Mouse (Mus musculus) heart, embryonic 10.5 days (tissue): Measurements from ENCODE around the gene Wdr44. TPM values are rescaled to one million over a fixed set of nuclear protein-coding genes. Genes with fewer than 3 reads are reported as not detected.
A peak's percentile ranks its signal among the peaks of the same experiment; 100 is the strongest.
"Not testable (repeated sequence)": the region's sequence is repeated elsewhere in the genome, so short reads cannot be mapped to it uniquely, and the experiment has no call there.

Experiments
- DNase-seq: peaks from one replicate; pipeline ENCODE4 v3.0.0-alpha.2; 2017; ENCODE audit warnings: low spot score
- H3K27ac ChIP-seq: fragments of 300-500 bp; sonication (generic); 2 replicates; pipeline ENCODE4 v1.5.1; 2016; ENCODE audit warnings: mild to moderate bottlenecking
- H3K27me3 ChIP-seq: fragments of 300-500 bp; sonication (generic); 2 replicates; pipeline ENCODE4 v1.6.1; 2016; ENCODE audit warnings: mild to moderate bottlenecking; ENCODE audit not compliant: poor library complexity, insufficient read depth, severe bottlenecking
- H3K36me3 ChIP-seq: fragments of 300-500 bp; sonication (generic); 2 replicates; pipeline ENCODE4 v1.6.1; 2016; ENCODE audit warnings: mild to moderate bottlenecking, moderate library complexity
- H3K4me1 ChIP-seq: fragments of 300-500 bp; sonication (generic); 2 replicates; pipeline ENCODE4 v1.6.1; 2016; ENCODE audit warnings: mild to moderate bottlenecking
- H3K4me3 ChIP-seq: fragments of 300-500 bp; sonication (generic); 2 replicates; pipeline ENCODE4 v1.5.1; 2016; ENCODE audit warnings: mild to moderate bottlenecking, moderate library complexity
- H3K9me3 ChIP-seq: fragments of 300-500 bp; sonication (generic); 2 replicates; pipeline ENCODE4 v1.6.1; 2016; ENCODE audit warnings: mild to moderate bottlenecking, moderate library complexity
- WGBS: fragments of 180-500 bp; shearing (Covaris S2); methylation state at CpG from one replicate; pipeline ENCODE4 v1.1.7; 2016; 5-methylcytosine and 5-hydroxymethylcytosine counted together
- polyA plus RNA-seq: library from polyadenylated mRNA; unstranded; fragments of >200 nt; fragmentation: Nextera tagmentation; extraction: Ambion mirVana; gene quantifications from 2 replicates; pipeline ENCODE4 v1.2.1, GENCODE M21; 2016

Gene Wdr44
- polyA plus RNA-seq, 1 experiment from 2014 or later, result 5.7 TPM

- H3K9me3 ChIP-seq, result no peaks in the 10 kb centered on the region
- WGBS, result 39% methylated on average over 1 of the region's 1 CpGs
- no peaks in the 10 kb centered on the region for H3K36me3 ChIP-seq
- H3K27ac ChIP-seq, result no peak overlapping the region
- H3K27me3 ChIP-seq, result no peaks in the 10 kb centered on the region
- no peak overlapping the region for H3K4me3 ChIP-seq
- no peaks in the 10 kb centered on the region for H3K4me1 ChIP-seq
- no peak for DNase-seq
Measured at GRCm38 (mm10) chrX:23717247-23717646, 24.4 kb downstream of the Wdr44 start.

GRCm38 (mm10) chrX:23727463-23727862 lies 34.6 kb downstream of the Wdr44 start:
- no peak for DNase-seq

GRCm38 (mm10) chrX:23754671-23755070 lies 61.8 kb downstream of the Wdr44 start:
- Histone ChIP-seq H3K4me3 (no peak overlapping the region), H3K4me1 (no peaks in the 10 kb centered on the region), H3K36me3 (no peaks in the 10 kb centered on the region), H3K9me3 (no peaks in the 10 kb centered on the region), H3K27me3 (no peaks in the 10 kb centered on the region), H3K27ac (no peak overlapping the region)
- DNase-seq, result no peak
- 62% methylated on average over 1 of the region's 1 CpGs for WGBS

More at GRCm38 (mm10) chrX:23727463-23727862, 34.6 kb downstream of the Wdr44 start:
- no peaks in the 10 kb centered on the region for H3K27me3 ChIP-seq
- H3K4me3 ChIP-seq, result no peak overlapping the region
- no peaks in the 10 kb centered on the region for H3K36me3 ChIP-seq
- no peaks in the 10 kb centered on the region for H3K4me1 ChIP-seq
- H3K27ac ChIP-seq, result no peak overlapping the region
- H3K9me3 ChIP-seq, result no peaks in the 10 kb centered on the region
- WGBS, result 59% methylated on average over 1 of the region's 1 CpGs

- H3K36me3 ChIP-seq, result no peaks in the 10 kb centered on the region
- no peaks in the 10 kb centered on the region for H3K9me3 ChIP-seq
- 66% methylated on average over 1 of the region's 1 CpGs for WGBS
- H3K4me1 ChIP-seq, result no peaks in the 10 kb centered on the region
- H3K27me3 ChIP-seq, result no peaks in the 10 kb centered on the region
- no peak overlapping the region for H3K27ac ChIP-seq
- DNase-seq, result no peak
- H3K4me3 ChIP-seq, result no peak overlapping the region
Measured at GRCm38 (mm10) chrX:23767849-23768248, 75.0 kb downstream of the Wdr44 start.

GRCm38 (mm10) chrX:23807125-23807524 lies 114.3 kb downstream of the Wdr44 start:
- no peak for DNase-seq
- Histone ChIP-seq H3K4me3 (no peak overlapping the region), H3K27me3 (no peaks in the 10 kb centered on the region), H3K36me3 (no peaks in the 10 kb centered on the region), H3K27ac (no peak overlapping the region), H3K4me1 (no peaks in the 10 kb centered on the region), H3K9me3 (no peaks in the 10 kb centered on the region)
- WGBS, result 97% methylated on average over 3 of the region's 3 CpGs

- Histone ChIP-seq H3K4me1 (no peaks in the 10 kb centered on the region), H3K4me3 (no peak overlapping the region), H3K36me3 (no peaks in the 10 kb centered on the region), H3K27me3 (no peaks in the 10 kb centered on the region), H3K9me3 (no peaks in the 10 kb centered on the region), H3K27ac (no peak overlapping the region)
- WGBS, result 78% methylated on average over 2 of the region's 2 CpGs
- DNase-seq, result no peak
Measured at GRCm38 (mm10) chrX:23810365-23810764, 117.5 kb downstream of the Wdr44 start.

- not testable (repeated sequence) for H3K4me3 ChIP-seq, DNase-seq, H3K27me3 ChIP-seq, H3K9me3 ChIP-seq, H3K4me1 ChIP-seq, H3K27ac ChIP-seq, H3K36me3 ChIP-seq
- 69% methylated on average over 1 of the region's 1 CpGs for WGBS
Measured at GRCm38 (mm10) chrX:23813287-23813686, 120.4 kb downstream of the Wdr44 start.

- H3K27ac ChIP-seq, H3K36me3 ChIP-seq, H3K4me1 ChIP-seq, DNase-seq, H3K4me3 ChIP-seq, H3K9me3 ChIP-seq, H3K27me3 ChIP-seq: not testable (repeated sequence)
- 62% methylated on average over 6 of the region's 6 CpGs for WGBS
Measured at GRCm38 (mm10) chrX:23822885-23823284, 130.0 kb downstream of the Wdr44 start.

GRCm38 (mm10) chrX:23823398-23824023 lies 130.7 kb downstream of the Wdr44 start:
- DNase-seq, result no peak
- no peaks in the 10 kb centered on the region for H3K9me3 ChIP-seq
- peak overlapping the region; percentile 40 for H3K4me3 ChIP-seq
- 63% methylated on average over 19 of the region's 19 CpGs for WGBS
- no peaks in the 10 kb centered on the region for H3K36me3 ChIP-seq
- no peaks in the 10 kb centered on the region for H3K4me1 ChIP-seq
- no peak overlapping the region for H3K27ac ChIP-seq
- no peaks in the 10 kb centered on the region for H3K27me3 ChIP-seq

GRCm38 (mm10) chrX:23833784-23834183 lies 140.9 kb downstream of the Wdr44 start:
- not testable (repeated sequence) for H3K36me3 ChIP-seq, H3K27me3 ChIP-seq, H3K4me3 ChIP-seq, H3K9me3 ChIP-seq, H3K27ac ChIP-seq, H3K4me1 ChIP-seq, DNase-seq
- WGBS, result 81% methylated on average over 11 of the region's 11 CpGs

- Histone ChIP-seq H3K27ac (no peak overlapping the region), H3K9me3 (no peaks in the 10 kb centered on the region), H3K4me1 (no peaks in the 10 kb centered on the region), H3K36me3 (no peaks in the 10 kb centered on the region), H3K4me3 (no peak overlapping the region), H3K27me3 (no peaks in the 10 kb centered on the region)
- no peak for DNase-seq
- 85% methylated on average over 1 of the region's 1 CpGs for WGBS
Measured at GRCm38 (mm10) chrX:23840921-23841320, 148.1 kb downstream of the Wdr44 start.

Other genes with a start within 250 kb of the Wdr44 start
- gene Gm4907, start 189.5 kb downstream of the Wdr44 start, polyA plus RNA-seq, result not detected in 2 replicates